Mouse (Mus musculus) adrenal gland, adult 8-10 months (tissue): ENCODE measurements around the gene Crtc3. TPM values are rescaled to one million over a fixed set of nuclear protein-coding genes. Genes with fewer than 3 reads are reported as not detected.

Experiments used
- DNase-seq: peaks from one replicate; pipeline ENCODE4 v3.0.0; 2022
- total RNA-seq, 4 experiments: library from RNA; stranded (reverse); gene quantifications; 2 replicates each; pipeline ENCODE4 v1.2.4; 2022

The Crtc3 gene
- total RNA-seq, 4 experiments from 2014 or later: 27.2 to 44.9 (median 35.5) TPM

- DNase-seq: no peak
Observed at GRCm38 (mm10) chr7:80548513-80549260, 140.0 kb downstream of the Crtc3 start.

DNA sequence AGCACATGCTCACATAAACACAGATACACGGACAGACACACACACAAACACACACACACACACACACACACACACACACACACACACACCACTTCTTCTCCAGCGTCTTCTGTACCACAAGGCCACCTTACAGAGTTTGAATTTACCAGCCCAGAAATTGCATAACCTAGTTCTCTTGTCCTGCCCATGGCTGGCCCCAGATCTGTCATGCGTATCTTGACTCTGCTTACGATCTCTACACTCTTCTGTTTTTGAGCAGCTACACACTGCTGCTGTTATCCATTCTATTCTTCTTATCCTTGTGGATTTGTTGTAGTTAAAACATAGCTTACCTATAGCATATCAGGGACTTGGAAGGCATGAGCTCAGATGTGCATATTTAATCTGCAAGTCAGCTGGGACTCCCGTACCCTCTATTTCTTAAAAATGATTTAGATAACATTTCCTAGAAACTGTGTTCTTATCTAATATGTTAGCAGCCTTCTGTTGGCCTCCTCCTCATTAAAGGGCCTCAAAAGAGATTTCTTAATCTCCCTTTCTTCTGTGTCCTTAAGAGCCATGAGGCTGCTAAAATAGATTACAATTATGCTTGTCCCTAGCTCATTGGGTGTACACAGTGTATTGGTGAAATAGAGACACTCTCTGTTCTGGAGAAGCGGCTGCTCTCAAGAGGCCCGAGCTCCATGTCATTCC, 146.4 kb downstream of the Crtc3 start:
- no peak for DNase-seq

GRCm38 (mm10) chr7:80539581-80539980, 149.1 kb downstream of the Crtc3 start:
- DNase-seq: no peak

Other genes starting within 250 kb of the Crtc3 start
- 1 to 10 TPM; 1.7 to 8.6 (median 5.1) TPM for gene Blm, start 153.8 kb downstream of the Crtc3 start, total RNA-seq
- 100 to 1,000 TPM in 2 of 4 experiments, 10 to 100 TPM in 2; 82.6 to 138 (median 109) TPM for gene Iqgap1, start 137.1 kb upstream of the Crtc3 start, total RNA-seq
- 10 to 100 TPM in 2 of 4 experiments, 1 to 10 TPM in 2; 6.3 to 10.4 (median 9.7) TPM for gene Zscan2, start 172.0 kb upstream of the Crtc3 start, total RNA-seq
- gene Wdr73, start 212.4 kb upstream of the Crtc3 start, total RNA-seq: 10 to 100 TPM; 18.4 to 26.8 (median 24.0) TPM
- 1 to 10 TPM; 2.7 to 6.5 (median 3.4) TPM for gene Nmb, start 216.2 kb upstream of the Crtc3 start, total RNA-seq